Mouse (Mus musculus) stomach, postnatal 0 days (tissue): ENCODE results near the gene Pde11a. TPM values are rescaled to one million over a fixed set of nuclear protein-coding genes. Genes with fewer than 3 reads are reported as not detected.

ENCODE experiments used
- ATAC-seq: fragments of 200-750 bp; cut with Nextera tagmentation; 2 replicates; pipeline ENCODE4 v1.8.0; 2017; ENCODE audit not compliant: low FRiP score, low TSS enrichment
- DNase-seq: peaks from one replicate; pipeline ENCODE4 v3.0.0-alpha.2; 2016; ENCODE audit warnings: low spot score
- H3K27ac ChIP-seq: fragments of 300-500 bp; sonication (generic); replicated peaks from 2 replicates; pipeline ENCODE4 v1.5.1; 2014; ENCODE audit warnings: mild to moderate bottlenecking, control low read depth
- H3K27me3 ChIP-seq: fragments of 300-500 bp; sonication (generic); 2 replicates; pipeline ENCODE4 v1.6.1; 2014; ENCODE audit warnings: low read length; ENCODE audit not compliant: control insufficient read depth, insufficient read depth
- H3K36me3 ChIP-seq: fragments of 300-500 bp; sonication (generic); 2 replicates; pipeline ENCODE4 v1.6.1; 2014; ENCODE audit warnings: low read length, mixed read lengths; ENCODE audit not compliant: control insufficient read depth, insufficient read depth
- H3K4me1 ChIP-seq: fragments of 300-500 bp; sonication (generic); replicated peaks from 2 replicates; pipeline ENCODE4 v1.6.1; 2014; ENCODE audit warnings: antibody characterized with exemption; ENCODE audit not compliant: control insufficient read depth, insufficient read depth
- H3K4me2 ChIP-seq: fragments of 300-500 bp; sonication (generic); replicated peaks from 2 replicates; pipeline ENCODE4 v1.6.1; 2014; ENCODE audit warnings: low read depth, mild to moderate bottlenecking, control low read depth, moderate library complexity
- H3K4me3 ChIP-seq: fragments of 300-500 bp; sonication (generic); 2 replicates; pipeline ENCODE4 v1.5.1; 2014; ENCODE audit warnings: low read depth, low read length, control low read depth
- H3K9ac ChIP-seq: fragments of 300-500 bp; sonication (generic); 2 replicates; pipeline ENCODE4 v1.6.1; 2014; ENCODE audit warnings: mild to moderate bottlenecking, low read length, control low read depth, mixed read lengths
- H3K9me3 ChIP-seq: fragments of 300-500 bp; sonication (generic); 2 replicates; pipeline ENCODE4 v1.6.1; 2016; ENCODE audit warnings: low read length; ENCODE audit not compliant: control insufficient read depth
- CTCF ChIP-seq: IDR thresholded peaks from 2 replicates; pipeline ENCODE4 v1.5.1; 2016; ENCODE audit warnings: antibody characterized with exemption, low read depth, mild to moderate bottlenecking, moderate library complexity
- EP300 ChIP-seq: optimal IDR thresholded peaks from 2 replicates; pipeline ENCODE3; 2016; ENCODE audit warnings: antibody characterized with exemption
- WGBS: fragments of 180-500 bp; shearing (Covaris S2); extraction: QIAGEN DNeasy Blood & Tissue Kit; methylation state at CpG from one replicate; pipeline ENCODE4 v1.1.7; 2014; 5-methylcytosine and 5-hydroxymethylcytosine counted together
- polyA plus RNA-seq: library from polyadenylated mRNA; unstranded; fragments of >200 nt; fragmentation: Nextera tagmentation; extraction: Ambion mirVana; gene quantifications from 2 replicates; pipeline ENCODE4 v1.2.1, GENCODE M21; 2015

The Pde11a gene
- polyA plus RNA-seq, 1 experiment from 2014 or later = 0.12 TPM

GRCm38 (mm10) chr2:76118491-76118890 lies 220.1 kb downstream of the Pde11a start:
- H3K36me3 ChIP-seq = no peaks in the 10 kb centered on the region
- no peak overlapping the region for H3K4me3 ChIP-seq
- H3K4me1 ChIP-seq = no peaks in the 10 kb centered on the region
- H3K9ac ChIP-seq = no peak overlapping the region
- no peak overlapping the region for H3K4me2 ChIP-seq
- DNase-seq (no peak), ATAC-seq (no peak)
- no peaks in the 10 kb centered on the region for H3K9me3 ChIP-seq
- H3K27me3 ChIP-seq = no peaks in the 10 kb centered on the region
- TF ChIP-seq EP300 = no peak
- TF ChIP-seq CTCF = no peak
- H3K27ac ChIP-seq = no peak overlapping the region
- WGBS = 29% methylated on average over 5 of the region's 5 CpGs

- DNase-seq = no peak
- Histone ChIP-seq H3K27me3 (no peaks in the 10 kb centered on the region), H3K9ac (no peak overlapping the region), H3K4me2 (no peak overlapping the region), H3K4me1 (no peaks in the 10 kb centered on the region), H3K4me3 (no peak overlapping the region), H3K9me3 (no peaks in the 10 kb centered on the region), H3K36me3 (no peaks in the 10 kb centered on the region), H3K27ac (no peak overlapping the region)
- WGBS = 81% methylated on average over 1 of the region's 1 CpGs
- ATAC-seq = no peak
- TF ChIP-seq CTCF (no peak), EP300 (no peak)
Measured at GRCm38 (mm10) chr2:76117219-76117618, 221.4 kb downstream of the Pde11a start.

GRCm38 (mm10) chr2:76115696-76116095 lies 222.9 kb downstream of the Pde11a start:
- H3K4me1 ChIP-seq = no peaks in the 10 kb centered on the region
- H3K36me3 ChIP-seq = no peaks in the 10 kb centered on the region
- H3K9me3 ChIP-seq = no peaks in the 10 kb centered on the region
- no peak overlapping the region for H3K9ac ChIP-seq
- TF ChIP-seq CTCF (peak; percentile 84), EP300 (no peak)
- whole genome bisulfite sequencing = 49% methylated on average over 1 of the region's 1 CpGs
- no peak overlapping the region for H3K27ac ChIP-seq
- H3K4me2 ChIP-seq = no peak overlapping the region
- no peak overlapping the region for H3K4me3 ChIP-seq
- ATAC-seq = no peak
- H3K27me3 ChIP-seq = no peaks in the 10 kb centered on the region
- DNase-seq = peak; percentile 59

GRCm38 (mm10) chr2:76114734-76115133 lies 223.8 kb downstream of the Pde11a start:
- no peak overlapping the region for H3K4me3 ChIP-seq
- no peak overlapping the region for H3K27ac ChIP-seq
- no peak overlapping the region for H3K9ac ChIP-seq
- no peaks in the 10 kb centered on the region for H3K27me3 ChIP-seq
- H3K4me2 ChIP-seq = no peak overlapping the region
- no peaks in the 10 kb centered on the region for H3K9me3 ChIP-seq
- no peaks in the 10 kb centered on the region for H3K4me1 ChIP-seq
- ATAC-seq = no peak
- DNase-seq = peak; percentile 38
- no peaks in the 10 kb centered on the region for H3K36me3 ChIP-seq
- TF ChIP-seq EP300 (no peak), CTCF (peak; percentile 90)
- WGBS = 19% methylated on average over 6 of the region's 6 CpGs

- Histone ChIP-seq H3K4me2 (no peak overlapping the region), H3K4me1 (no peaks in the 10 kb centered on the region), H3K9me3 (no peaks in the 10 kb centered on the region), H3K36me3 (no peaks in the 10 kb centered on the region), H3K27ac (no peak overlapping the region), H3K9ac (no peak overlapping the region), H3K27me3 (no peaks in the 10 kb centered on the region), H3K4me3 (no peak overlapping the region)
- ATAC-seq (0 out of 2 replicates have a peak, but pooled peaks have one; percentile 24), DNase-seq (no peak)
- 15% methylated on average over 8 of the region's 8 CpGs for WGBS
- TF ChIP-seq EP300 (no peak), CTCF (no peak)
Measured at GRCm38 (mm10) chr2:76109653-76110052, 228.9 kb downstream of the Pde11a start.

GRCm38 (mm10) chr2:76101889-76102602 lies 236.5 kb downstream of the Pde11a start:
- H3K4me1 ChIP-seq = 0 out of 2 replicates have a peak, but pooled peaks cover 3% of the 10 kb centered on the region
- no peaks in the 10 kb centered on the region for H3K9me3 ChIP-seq
- no peak overlapping the region for H3K4me3 ChIP-seq
- TF ChIP-seq EP300 (no peak), CTCF (peak; percentile 69)
- H3K27me3 ChIP-seq = no peaks in the 10 kb centered on the region
- no peaks in the 10 kb centered on the region for H3K36me3 ChIP-seq
- 47% methylated on average over 14 of the region's 14 CpGs for WGBS
- H3K9ac ChIP-seq = peak overlapping the region; percentile 31; the same call in 1 of the 2 replicates
- ATAC-seq (no peak), DNase-seq (no peak)
- H3K27ac ChIP-seq = no peak overlapping the region
- no peak overlapping the region for H3K4me2 ChIP-seq
